In the genomic region with DNA sequence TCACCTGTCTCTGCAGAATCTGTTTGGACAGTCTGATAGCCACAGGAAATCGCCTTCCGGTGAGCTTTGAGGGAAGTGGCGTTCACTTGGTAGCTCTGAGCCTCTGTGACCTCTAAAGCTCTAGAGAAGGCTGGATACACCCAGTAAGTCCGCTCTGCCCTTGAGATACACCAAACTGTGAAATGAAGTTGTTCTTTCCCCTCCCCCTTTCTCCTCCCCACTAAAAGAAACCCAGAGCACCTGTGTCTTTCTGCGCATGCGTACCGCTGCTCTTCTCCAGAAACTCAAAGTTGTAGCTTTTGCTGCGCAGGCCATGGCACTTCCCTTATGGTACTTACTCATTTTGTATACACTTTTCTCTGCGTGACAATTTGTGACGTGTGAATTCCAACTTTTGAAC, we compare ENCODE assay signal across 12 mouse cellular contexts.
"Had no signal": no experiment of that assay in that cellular context is flagged by ENCODE, and none has a peak within 500 bp of the region (broad histone marks: within the 10 kb centered on the region; RNA-seq: fewer than 3 reads in every experiment).

No protein-coding gene starts in this region.

- DNase-seq: retina, postnatal 1 day; right cerebral cortex, adult 18-20 months; right cerebral cortex, postnatal 14 days; right cerebral cortex, postnatal 25 days; right cerebral cortex, postnatal 4 days; spleen, adult 18-20 months; thymus, adult 18-20 months; thymus, adult 2 months; thymus, postnatal 14 days; thymus, postnatal 25 days; thymus, postnatal 36 days; thymus, postnatal 4 days had no signal
